Mouse (Mus musculus): ENCODE measurements around the gene Ssr2. TPM values are rescaled to one million over a fixed set of nuclear protein-coding genes. Genes with fewer than 3 reads are reported as not detected.
"Not testable (repeated sequence)": the region's sequence is repeated elsewhere in the genome, so short reads cannot be mapped to it uniquely, and the experiment has no call there.

The Ssr2 gene
- polyA plus RNA-seq, 1 experiment from 2014 or later = 269 TPM

DNA sequence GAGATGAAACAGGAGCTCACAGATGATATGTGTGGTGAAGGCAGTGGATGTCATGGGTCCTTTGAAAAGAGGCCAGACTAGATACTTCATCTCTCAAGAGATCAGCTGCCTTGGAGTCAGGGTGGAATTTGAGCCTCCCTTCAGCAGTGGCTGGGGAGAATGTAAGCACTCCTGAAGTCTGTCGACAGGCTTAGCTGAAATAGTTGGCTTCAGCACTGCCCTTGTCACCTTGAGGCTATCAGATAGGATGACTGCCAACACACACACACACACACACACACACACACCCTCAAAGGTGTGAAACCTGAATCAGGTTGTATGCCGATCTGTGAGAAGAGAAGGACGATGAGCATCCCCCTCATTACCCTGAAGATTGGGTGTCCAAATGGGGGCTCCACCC is 15.4 kb downstream of the Ssr2 start:
- H3K36me3 ChIP-seq (ENCODE audit: insufficient read depth, low read length) = peaks cover 28% of the 10 kb centered on the region
- no peak overlapping the region for H3K4me2 ChIP-seq (replicated peaks; ENCODE audit: low read depth, low read length)
- peak; percentile 14; the same call in 1 of the 2 replicates for ATAC-seq (ENCODE audit: low FRiP score, low TSS enrichment)
- no peak overlapping the region for H3K9ac ChIP-seq (replicated peaks; ENCODE audit: low read length)
- H3K4me3 ChIP-seq (ENCODE audit: low read length) = no peak overlapping the region
- peaks cover 20% of the 10 kb centered on the region for H3K4me1 ChIP-seq (ENCODE audit: insufficient read depth, low read length)
- no peaks in the 10 kb centered on the region for H3K27me3 ChIP-seq (ENCODE audit: insufficient read depth, low read length)
- H3K27ac ChIP-seq (ENCODE audit: low read length) = no peak overlapping the region; the same call in 1 of the 2 replicates
- WGBS = 26% methylated on average over 3 of the region's 3 CpGs
- H3K9me3 ChIP-seq (ENCODE audit: low read length) = no peaks in the 10 kb centered on the region

DNA sequence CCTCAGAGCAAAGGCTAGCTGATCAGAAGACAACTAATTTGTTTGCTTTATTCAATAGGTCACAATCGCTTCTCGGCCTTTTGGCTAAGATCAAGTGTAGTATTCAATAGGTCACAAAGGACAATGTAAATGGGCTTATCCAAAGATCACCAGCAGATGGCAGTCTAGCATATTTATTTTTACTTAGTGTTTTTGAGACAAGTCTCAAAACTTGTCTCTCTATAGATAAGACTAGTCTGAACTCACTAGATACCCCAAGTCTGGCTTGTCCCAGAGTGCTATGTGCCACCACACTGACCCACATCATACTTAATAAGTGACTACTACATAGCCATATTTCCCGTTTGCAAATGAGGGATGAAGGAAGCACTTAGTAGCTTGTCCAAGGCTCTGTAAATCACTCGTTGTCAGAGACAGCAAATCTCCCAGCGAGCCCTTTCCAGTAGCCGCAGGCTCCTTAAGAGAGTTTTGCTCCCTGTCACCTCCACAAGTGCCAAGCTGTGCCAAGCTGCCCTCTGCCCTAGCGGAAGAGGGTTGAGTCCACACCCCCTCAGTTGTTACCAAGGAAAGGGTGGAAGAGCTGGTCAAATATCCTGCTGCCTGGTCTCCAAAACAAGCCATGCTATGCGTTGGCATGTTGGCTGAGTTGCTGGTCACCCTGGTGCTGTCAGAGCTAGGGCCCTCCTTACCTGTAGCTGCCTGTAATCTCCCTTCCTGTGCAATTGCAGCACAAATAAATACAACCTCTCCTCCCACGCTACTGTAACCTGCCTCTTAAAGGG is 16.5 kb downstream of the Ssr2 start:
- H3K4me3 ChIP-seq (ENCODE audit: low read length) = no peak overlapping the region
- no peaks in the 10 kb centered on the region for H3K27me3 ChIP-seq (ENCODE audit: insufficient read depth, low read length)
- H3K9ac ChIP-seq (replicated peaks; ENCODE audit: low read length) = no peak overlapping the region
- 17% methylated on average over 9 of the region's 9 CpGs for WGBS
- peak; percentile 42; the same call in 1 of the 2 replicates for ATAC-seq (ENCODE audit: low FRiP score, low TSS enrichment)
- H3K4me1 ChIP-seq (ENCODE audit: insufficient read depth, low read length) = peaks cover 20% of the 10 kb centered on the region
- no peaks in the 10 kb centered on the region for H3K9me3 ChIP-seq (ENCODE audit: low read length)
- no peak overlapping the region for H3K27ac ChIP-seq (ENCODE audit: low read length)
- H3K4me2 ChIP-seq (replicated peaks; ENCODE audit: low read depth, low read length) = peak overlapping the region; percentile 11; the same call in 1 of the 2 replicates
- H3K36me3 ChIP-seq (ENCODE audit: insufficient read depth, low read length) = peaks cover 20% of the 10 kb centered on the region

DNA sequence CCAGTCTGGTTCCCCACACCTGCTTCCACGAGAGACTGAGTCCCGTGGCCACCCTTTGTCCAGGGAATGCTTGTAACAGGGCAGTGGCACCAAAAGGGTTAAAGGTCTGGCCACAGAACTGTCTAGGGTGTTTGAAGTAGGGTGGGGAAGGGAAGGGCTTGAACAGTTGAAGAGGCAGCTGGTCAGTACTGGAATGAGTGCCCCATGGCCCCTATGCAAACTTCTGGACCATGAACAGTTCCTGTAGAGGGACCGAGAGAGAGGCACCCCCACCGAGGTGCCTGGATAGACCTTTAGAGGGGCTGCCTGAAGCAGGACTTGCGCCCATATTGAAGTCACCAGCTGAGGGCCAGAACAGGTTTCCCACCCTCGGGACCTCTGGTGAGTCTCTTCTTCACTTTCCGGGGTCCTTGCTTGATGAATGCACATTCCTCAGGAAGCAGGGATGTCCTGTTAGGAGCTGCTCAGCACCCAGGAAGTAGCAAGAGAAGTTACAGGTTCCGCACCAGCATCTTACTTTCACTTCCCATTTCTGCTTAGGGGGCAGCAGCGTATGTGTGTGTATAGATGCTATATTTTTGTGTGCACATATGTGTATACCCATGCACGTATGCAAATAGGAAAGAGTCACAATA is 17.4 kb downstream of the Ssr2 start:
- ATAC-seq (ENCODE audit: low FRiP score, low TSS enrichment) = no peak
- H3K4me3 ChIP-seq (ENCODE audit: low read length) = no peak overlapping the region
- H3K9me3 ChIP-seq (ENCODE audit: low read length) = no peaks in the 10 kb centered on the region

DNA sequence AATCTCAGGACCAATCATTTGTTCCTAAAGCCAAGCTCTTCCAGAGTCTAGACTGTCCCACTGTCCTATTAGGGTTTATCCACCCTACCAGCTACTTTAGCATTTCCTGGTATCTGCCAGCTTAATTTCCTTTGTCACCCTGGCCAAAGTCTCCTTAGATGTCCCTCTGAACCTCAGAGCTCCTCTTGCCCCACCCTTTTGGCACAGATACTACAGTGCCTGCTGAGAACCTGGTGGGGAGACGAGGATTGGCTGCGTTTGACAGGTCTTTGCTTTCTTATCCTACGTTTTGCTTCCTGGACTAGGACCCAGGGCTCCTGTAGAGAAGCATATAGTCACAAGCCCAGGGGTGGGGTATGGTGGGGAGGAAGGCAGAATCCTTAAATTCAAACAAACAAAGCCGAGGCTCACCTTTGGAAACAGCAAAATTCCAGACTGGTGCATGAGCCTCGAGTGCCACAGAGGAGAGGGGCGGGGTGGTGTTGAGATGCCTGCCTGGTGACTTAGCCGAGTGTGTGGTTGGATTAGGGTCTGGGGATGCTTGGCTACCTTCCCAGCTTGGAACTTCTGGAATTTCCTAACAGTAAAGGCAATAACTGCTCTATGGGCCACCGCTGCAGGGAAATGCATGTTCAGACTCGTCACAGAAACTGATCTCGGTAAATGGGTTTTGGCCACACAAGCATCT is 18.4 kb downstream of the Ssr2 start:
- no peak for ATAC-seq (ENCODE audit: low FRiP score, low TSS enrichment)
- WGBS = 53% methylated on average over 10 of the region's 10 CpGs
- H3K4me3 ChIP-seq (ENCODE audit: low read length) = no peak overlapping the region

More for the DNA sequence above, 17.4 kb downstream of the Ssr2 start:
- Histone ChIP-seq H3K36me3 (ENCODE audit: insufficient read depth, low read length) (peaks cover 11% of the 10 kb centered on the region), H3K4me2 (replicated peaks; ENCODE audit: low read depth, low read length) (no peak overlapping the region), H3K4me1 (ENCODE audit: insufficient read depth, low read length) (peaks cover 20% of the 10 kb centered on the region), H3K27me3 (ENCODE audit: insufficient read depth, low read length) (no peaks in the 10 kb centered on the region), H3K27ac (ENCODE audit: low read length) (no peak overlapping the region), H3K9ac (replicated peaks; ENCODE audit: low read length) (no peak overlapping the region)
- WGBS = 69% methylated on average over 10 of the region's 10 CpGs

DNA sequence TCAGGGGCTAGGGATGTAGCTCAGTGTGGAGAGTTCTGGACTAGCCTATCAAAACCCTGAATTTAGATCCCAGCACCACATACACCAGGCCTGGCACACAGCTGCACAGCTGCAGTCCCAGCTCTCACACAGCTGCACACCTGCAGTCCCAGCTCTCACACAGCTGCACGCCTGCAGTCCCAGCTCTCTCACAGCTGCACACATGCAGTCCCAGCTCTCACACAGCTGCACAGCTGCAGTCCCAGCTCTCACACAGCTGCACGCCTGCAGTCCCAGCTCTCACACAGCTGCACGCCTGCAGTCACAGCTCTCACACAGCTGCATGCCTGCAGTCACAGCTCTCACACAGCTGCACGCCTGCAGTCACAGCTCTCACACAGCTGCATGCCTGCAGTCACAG is 20.9 kb downstream of the Ssr2 start:
- H3K4me1 ChIP-seq (ENCODE audit: insufficient read depth, low read length) = peaks cover 20% of the 10 kb centered on the region
- H3K4me2 ChIP-seq (replicated peaks; ENCODE audit: low read depth, low read length); H3K27me3 ChIP-seq (ENCODE audit: insufficient read depth, low read length); H3K9ac ChIP-seq (replicated peaks; ENCODE audit: low read length); H3K9me3 ChIP-seq (ENCODE audit: low read length); H3K4me3 ChIP-seq (ENCODE audit: low read length); H3K27ac ChIP-seq (ENCODE audit: low read length); H3K36me3 ChIP-seq (ENCODE audit: insufficient read depth, low read length); ATAC-seq (ENCODE audit: low FRiP score, low TSS enrichment): not testable (repeated sequence)
- 87% methylated on average over 4 of the region's 4 CpGs for WGBS

More for the DNA sequence above, 18.4 kb downstream of the Ssr2 start:
- Histone ChIP-seq H3K9ac (replicated peaks; ENCODE audit: low read length) (0 out of 2 replicates have a peak overlapping the region, but pooled peaks have one; percentile 25), H3K4me1 (ENCODE audit: insufficient read depth, low read length) (peaks cover 20% of the 10 kb centered on the region), H3K27ac (ENCODE audit: low read length) (no peak overlapping the region), H3K4me2 (replicated peaks; ENCODE audit: low read depth, low read length) (no peak overlapping the region), H3K27me3 (ENCODE audit: insufficient read depth, low read length) (no peaks in the 10 kb centered on the region), H3K9me3 (ENCODE audit: low read length) (no peaks in the 10 kb centered on the region), H3K36me3 (ENCODE audit: insufficient read depth, low read length) (0 out of 2 replicates have a peak, but pooled peaks cover under 1% of the 10 kb centered on the region)

DNA sequence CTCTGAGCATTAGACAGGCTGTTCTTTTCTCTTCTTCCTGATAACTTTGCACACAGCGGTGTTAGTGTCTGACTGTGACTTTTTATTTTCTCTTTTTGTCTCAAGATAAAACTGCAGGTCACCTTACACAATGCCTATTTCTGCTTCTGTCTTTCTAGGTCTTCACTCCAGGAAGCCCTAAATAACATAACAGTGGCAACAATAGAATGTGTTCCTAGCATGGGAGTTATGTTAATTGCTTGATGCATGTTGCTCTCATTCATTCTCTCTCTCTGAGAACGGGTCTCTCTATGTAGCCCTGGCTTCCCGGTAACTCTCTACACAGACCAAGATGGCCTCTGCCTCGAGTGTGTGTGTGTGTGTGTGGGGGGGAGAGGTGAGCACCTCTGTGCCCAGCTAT is 26.8 kb downstream of the Ssr2 start:
- H3K36me3 ChIP-seq (ENCODE audit: insufficient read depth, low read length) = no peaks in the 10 kb centered on the region
- no peak for ATAC-seq (ENCODE audit: low FRiP score, low TSS enrichment)
- H3K4me3 ChIP-seq (ENCODE audit: low read length) = no peak overlapping the region
- no peaks in the 10 kb centered on the region for H3K27me3 ChIP-seq (ENCODE audit: insufficient read depth, low read length)
- H3K9ac ChIP-seq (replicated peaks; ENCODE audit: low read length) = no peak overlapping the region
- no peak overlapping the region for H3K4me2 ChIP-seq (replicated peaks; ENCODE audit: low read depth, low read length)
- H3K4me1 ChIP-seq (ENCODE audit: insufficient read depth, low read length) = peaks cover 11% of the 10 kb centered on the region; the same call in 1 of the 2 replicates
- WGBS = 69% methylated on average over 4 of the region's 4 CpGs
- H3K9me3 ChIP-seq (ENCODE audit: low read length) = no peaks in the 10 kb centered on the region
- H3K27ac ChIP-seq (ENCODE audit: low read length) = no peak overlapping the region

DNA sequence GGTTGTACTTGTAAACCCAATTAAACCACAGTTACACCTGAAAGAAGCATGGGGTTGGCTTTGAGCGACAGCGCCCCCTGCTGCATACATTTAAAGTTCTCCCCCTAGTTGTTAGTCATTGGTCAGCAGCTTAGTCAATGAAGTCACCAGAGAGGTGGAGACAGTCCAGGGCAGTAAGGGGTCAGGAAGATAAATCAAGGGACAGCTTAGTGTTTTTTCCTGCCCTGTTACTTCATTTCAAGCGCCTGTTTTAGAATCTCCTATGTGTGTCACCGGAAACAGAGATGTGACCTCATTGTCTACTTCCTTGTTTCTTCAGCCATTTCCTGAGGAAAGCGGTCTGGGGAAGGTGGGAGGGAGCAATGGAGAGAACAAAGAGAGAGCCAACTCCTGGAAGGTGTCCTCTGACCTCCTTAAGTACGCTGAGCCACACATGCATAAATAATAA is 28.1 kb downstream of the Ssr2 start:
- Histone ChIP-seq H3K27me3 (ENCODE audit: insufficient read depth, low read length) (no peaks in the 10 kb centered on the region), H3K4me3 (ENCODE audit: low read length) (no peak overlapping the region), H3K4me2 (replicated peaks; ENCODE audit: low read depth, low read length) (no peak overlapping the region), H3K9ac (replicated peaks; ENCODE audit: low read length) (no peak overlapping the region), H3K9me3 (ENCODE audit: low read length) (no peaks in the 10 kb centered on the region), H3K27ac (ENCODE audit: low read length) (peak overlapping the region; percentile 67), H3K36me3 (ENCODE audit: insufficient read depth, low read length) (no peaks in the 10 kb centered on the region), H3K4me1 (ENCODE audit: insufficient read depth, low read length) (peaks cover 16% of the 10 kb centered on the region)
- ATAC-seq (ENCODE audit: low FRiP score, low TSS enrichment) = peak; percentile 76
- 10% methylated on average over 6 of the region's 6 CpGs for WGBS

DNA sequence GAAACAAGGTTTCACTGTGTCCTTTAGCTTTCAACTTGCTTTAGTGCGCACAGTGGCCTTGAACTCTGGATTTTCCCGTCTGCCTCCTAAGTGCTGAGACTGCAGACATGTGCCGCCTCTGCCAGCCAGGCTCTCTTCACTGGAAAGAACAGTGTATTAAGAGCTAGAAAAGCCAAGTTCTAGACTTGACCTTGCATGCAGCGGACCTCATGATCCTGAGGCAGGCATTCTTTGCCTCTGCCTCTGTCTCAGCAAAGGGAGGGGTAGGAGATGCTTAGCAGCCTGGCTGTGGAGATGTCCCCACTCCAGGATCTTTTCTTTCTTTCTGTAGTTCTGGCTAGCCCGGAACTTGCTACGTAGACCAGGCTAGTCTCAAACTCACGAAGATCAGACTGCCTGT is 29.2 kb downstream of the Ssr2 start:
- Histone ChIP-seq H3K27ac (ENCODE audit: low read length) (no peak overlapping the region), H3K9me3 (ENCODE audit: low read length) (no peaks in the 10 kb centered on the region), H3K36me3 (ENCODE audit: insufficient read depth, low read length) (no peaks in the 10 kb centered on the region), H3K9ac (replicated peaks; ENCODE audit: low read length) (no peak overlapping the region), H3K4me2 (replicated peaks; ENCODE audit: low read depth, low read length) (no peak overlapping the region), H3K27me3 (ENCODE audit: insufficient read depth, low read length) (no peaks in the 10 kb centered on the region), H3K4me3 (ENCODE audit: low read length) (no peak overlapping the region), H3K4me1 (ENCODE audit: insufficient read depth, low read length) (peaks cover 16% of the 10 kb centered on the region)
- ATAC-seq (ENCODE audit: low FRiP score, low TSS enrichment) = no peak
- 95% methylated on average over 7 of the region's 7 CpGs for WGBS

DNA sequence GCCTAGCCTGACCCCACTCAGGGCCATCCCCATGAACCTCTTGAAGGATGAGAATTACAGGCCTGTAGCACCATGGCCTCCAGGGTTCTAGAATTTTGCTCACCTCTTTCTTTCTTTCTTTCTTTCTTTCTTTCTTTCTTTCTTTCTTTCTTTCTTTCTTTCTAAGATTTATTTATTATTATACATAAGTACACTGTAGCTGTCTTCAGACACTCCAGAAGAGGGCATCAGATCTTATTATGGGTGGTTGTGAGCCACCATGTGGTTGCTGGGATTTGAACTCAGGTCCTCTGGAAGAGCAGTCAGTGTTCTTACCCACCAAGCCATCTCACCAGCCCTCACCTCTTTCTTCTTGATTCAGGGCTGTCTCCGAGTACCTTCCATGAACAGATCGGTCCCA is 30.0 kb downstream of the Ssr2 start, which contains the start of gene Arhgef2:
Gene Arhgef2, plus strand, starts transcription at position 301 of the 400 bp plus-strand sequence.
- not testable (repeated sequence) for ATAC-seq (ENCODE audit: low FRiP score, low TSS enrichment); H3K4me2 ChIP-seq (replicated peaks; ENCODE audit: low read depth, low read length); H3K9me3 ChIP-seq (ENCODE audit: low read length); H3K27ac ChIP-seq (ENCODE audit: low read length); H3K36me3 ChIP-seq (ENCODE audit: insufficient read depth, low read length); H3K27me3 ChIP-seq (ENCODE audit: insufficient read depth, low read length); H3K9ac ChIP-seq (replicated peaks; ENCODE audit: low read length)
- Histone ChIP-seq H3K4me1 (ENCODE audit: insufficient read depth, low read length) (peaks cover 16% of the 10 kb centered on the region), H3K4me3 (ENCODE audit: low read length) (peak within 1 kb of the TSS; percentile 35; the same call in 1 of the 2 replicates)
- 90% methylated on average over 2 of the region's 2 CpGs for WGBS
